Mouse (Mus musculus) heart, embryonic 13.5 days (tissue): ENCODE results near the gene Pdzph1. TPM values are rescaled to one million over a fixed set of nuclear protein-coding genes. Genes with fewer than 3 reads are reported as not detected.
A peak's percentile ranks its signal among the peaks of the same experiment; 100 is the strongest.

Experiments used
- ATAC-seq: fragments of 200-750 bp; cut with Nextera tagmentation; 2 replicates; pipeline ENCODE4 v1.8.0; 2017; ENCODE audit warnings: moderate TSS enrichment; ENCODE audit not compliant: insufficient number of reproducible peaks, low FRiP score, low TSS enrichment; ENCODE audit errors: extremely low read depth
- H3K27ac ChIP-seq: fragments of 300-500 bp; sonication (generic); replicated peaks from 2 replicates; pipeline ENCODE4 v1.5.1; 2015; ENCODE audit warnings: moderate library complexity, mild to moderate bottlenecking, inconsistent platforms
- H3K27me3 ChIP-seq: fragments of 300-500 bp; sonication (generic); replicated peaks from 2 replicates; pipeline ENCODE4 v1.6.1; 2015; ENCODE audit warnings: mild to moderate bottlenecking, inconsistent platforms
- H3K36me3 ChIP-seq: fragments of 300-500 bp; sonication (generic); 2 replicates; pipeline ENCODE4 v1.6.1; 2015; ENCODE audit warnings: mild to moderate bottlenecking, inconsistent platforms
- H3K4me1 ChIP-seq: fragments of 300-500 bp; sonication (generic); 2 replicates; pipeline ENCODE4 v1.6.1; 2015; ENCODE audit warnings: inconsistent platforms
- H3K4me2 ChIP-seq: fragments of 300-500 bp; sonication (generic); 2 replicates; pipeline ENCODE4 v1.6.1; 2015; ENCODE audit warnings: inconsistent platforms, mild to moderate bottlenecking, moderate library complexity
- H3K4me3 ChIP-seq: fragments of 300-500 bp; sonication (generic); 2 replicates; pipeline ENCODE4 v1.5.1; 2015; ENCODE audit warnings: moderate library complexity, mild to moderate bottlenecking, inconsistent platforms
- H3K9ac ChIP-seq: fragments of 300-500 bp; sonication (generic); 2 replicates; pipeline ENCODE4 v1.6.1; 2015; ENCODE audit warnings: inconsistent platforms, mild to moderate bottlenecking, moderate library complexity
- H3K9me3 ChIP-seq: fragments of 300-500 bp; sonication (generic); 2 replicates; pipeline ENCODE4 v1.6.1; 2016; ENCODE audit warnings: inconsistent platforms
- WGBS: fragments of 180-500 bp; shearing (Covaris S2); methylation state at CpG from one replicate; pipeline ENCODE4 v1.1.7; 2015; ENCODE audit warnings: mixed read lengths; 5-methylcytosine and 5-hydroxymethylcytosine counted together
- polyA plus RNA-seq: library from polyadenylated mRNA; unstranded; fragments of >200 nt; fragmentation: Nextera tagmentation; extraction: Ambion mirVana; gene quantifications from 2 replicates; pipeline ENCODE4 v1.2.1, GENCODE M21; 2015

Gene Pdzph1
- polyA plus RNA-seq, 1 experiment from 2014 or later: not detected

GRCm38 (mm10) chr17:58919061-58919460 is 72.1 kb downstream of the Pdzph1 start:
- Histone ChIP-seq H3K4me1 (no peaks in the 10 kb centered on the region), H3K4me2 (peak overlapping the region; percentile 26), H3K4me3 (no peak overlapping the region), H3K9ac (no peak overlapping the region), H3K27me3 (no peaks in the 10 kb centered on the region), H3K36me3 (no peaks in the 10 kb centered on the region), H3K27ac (no peak overlapping the region), H3K9me3 (no peaks in the 10 kb centered on the region)
- WGBS: 9% methylated on average over 8 of the region's 8 CpGs
- no peak for ATAC-seq

- ATAC-seq: no peak
- no peaks in the 10 kb centered on the region for H3K27me3 ChIP-seq
- no peaks in the 10 kb centered on the region for H3K9me3 ChIP-seq
- no peak overlapping the region for H3K4me2 ChIP-seq
- H3K36me3 ChIP-seq: no peaks in the 10 kb centered on the region
- H3K4me3 ChIP-seq: no peak overlapping the region
- WGBS: 64% methylated on average over 3 of the region's 3 CpGs
- no peaks in the 10 kb centered on the region for H3K4me1 ChIP-seq
- H3K27ac ChIP-seq: no peak overlapping the region
- no peak overlapping the region for H3K9ac ChIP-seq
Observed at GRCm38 (mm10) chr17:58918539-58918938, 72.6 kb downstream of the Pdzph1 start.

DNA sequence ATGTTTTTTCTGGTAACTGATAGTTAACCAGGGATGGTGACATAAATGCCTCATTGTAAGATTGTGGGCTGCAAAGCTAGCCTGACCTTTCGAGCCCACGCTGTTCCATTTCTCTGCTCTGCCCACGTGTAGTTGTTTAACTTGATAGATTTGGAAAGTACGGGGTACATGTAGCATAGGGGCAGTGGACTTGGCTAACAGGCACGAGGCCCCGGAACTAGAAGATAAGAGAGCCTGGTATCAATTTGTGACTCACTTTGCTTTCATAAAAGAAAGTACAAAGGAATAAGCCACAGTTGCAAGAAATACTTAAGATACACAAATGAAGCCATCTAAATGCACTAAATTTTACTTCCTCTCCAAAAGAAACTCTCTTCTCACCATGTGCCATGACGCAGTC is 79.6 kb downstream of the Pdzph1 start:
- H3K4me3 ChIP-seq: no peak overlapping the region
- WGBS: 57% methylated on average over 7 of the region's 7 CpGs
- ATAC-seq: no peak
- H3K9me3 ChIP-seq: no peaks in the 10 kb centered on the region
- H3K4me1 ChIP-seq: no peaks in the 10 kb centered on the region
- no peak overlapping the region for H3K27ac ChIP-seq
- no peak overlapping the region for H3K4me2 ChIP-seq
- H3K36me3 ChIP-seq: no peaks in the 10 kb centered on the region
- no peak overlapping the region for H3K9ac ChIP-seq
- no peaks in the 10 kb centered on the region for H3K27me3 ChIP-seq

DNA sequence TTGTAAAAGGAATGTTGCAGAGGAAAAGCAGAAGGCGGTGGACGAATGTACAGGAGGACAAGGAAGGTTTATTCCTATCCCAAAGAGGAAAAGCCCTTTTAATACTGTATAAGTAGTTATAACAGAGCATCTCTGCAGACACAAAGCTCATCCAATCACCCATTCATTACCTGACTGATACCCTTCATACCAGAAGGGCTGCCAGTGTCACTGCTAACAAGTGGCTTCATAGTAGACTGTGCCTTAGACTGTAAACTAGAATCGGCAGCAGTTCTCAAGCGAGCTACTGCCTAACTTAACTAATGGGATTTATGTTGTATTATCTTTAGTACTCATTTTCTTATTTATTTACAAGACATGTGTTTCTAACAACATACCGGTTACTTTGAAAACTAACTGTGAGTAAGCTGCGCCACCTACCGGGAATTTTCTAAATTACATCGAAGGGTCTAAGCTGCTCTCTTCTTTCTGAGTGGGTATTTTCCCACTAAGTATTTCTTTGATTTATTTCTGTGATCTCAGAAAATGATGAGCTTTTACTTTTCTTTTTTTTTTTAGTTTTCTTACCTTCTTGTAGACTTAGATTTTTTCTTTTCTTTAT is 82.0 kb downstream of the Pdzph1 start:
- Histone ChIP-seq H3K9ac (no peak overlapping the region), H3K36me3 (no peaks in the 10 kb centered on the region), H3K27ac (no peak overlapping the region), H3K4me3 (no peak overlapping the region), H3K4me1 (no peaks in the 10 kb centered on the region), H3K4me2 (no peak overlapping the region), H3K27me3 (no peaks in the 10 kb centered on the region), H3K9me3 (no peaks in the 10 kb centered on the region)
- WGBS: 33% methylated on average over 8 of the region's 8 CpGs
- no peak for ATAC-seq

DNA sequence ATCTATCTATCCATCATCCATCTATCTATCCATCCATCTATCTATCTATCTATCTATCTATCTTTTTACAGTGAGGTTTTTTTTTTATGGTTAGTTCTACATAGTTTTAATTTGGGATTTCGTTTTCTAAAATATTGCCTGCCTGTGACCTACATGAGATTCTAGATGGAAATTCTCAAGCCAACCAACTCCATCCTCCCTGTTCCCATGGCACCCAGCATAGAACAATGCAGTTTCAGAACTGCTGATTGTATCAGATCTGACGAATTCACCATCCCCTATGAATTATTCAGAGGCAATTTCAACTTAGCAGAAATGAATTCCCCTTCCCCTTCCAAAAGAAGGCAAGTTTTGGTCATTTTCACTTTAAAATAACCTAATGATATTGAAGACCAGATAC is 85.2 kb downstream of the Pdzph1 start:
- no peaks in the 10 kb centered on the region for H3K9me3 ChIP-seq
- no peaks in the 10 kb centered on the region for H3K27me3 ChIP-seq
- H3K4me2 ChIP-seq: no peak overlapping the region
- no peak overlapping the region for H3K9ac ChIP-seq
- H3K27ac ChIP-seq: no peak overlapping the region
- no peak for ATAC-seq
- 63% methylated on average over 2 of the region's 2 CpGs for WGBS
- no peak overlapping the region for H3K4me3 ChIP-seq
- H3K36me3 ChIP-seq: no peaks in the 10 kb centered on the region
- H3K4me1 ChIP-seq: no peaks in the 10 kb centered on the region

DNA sequence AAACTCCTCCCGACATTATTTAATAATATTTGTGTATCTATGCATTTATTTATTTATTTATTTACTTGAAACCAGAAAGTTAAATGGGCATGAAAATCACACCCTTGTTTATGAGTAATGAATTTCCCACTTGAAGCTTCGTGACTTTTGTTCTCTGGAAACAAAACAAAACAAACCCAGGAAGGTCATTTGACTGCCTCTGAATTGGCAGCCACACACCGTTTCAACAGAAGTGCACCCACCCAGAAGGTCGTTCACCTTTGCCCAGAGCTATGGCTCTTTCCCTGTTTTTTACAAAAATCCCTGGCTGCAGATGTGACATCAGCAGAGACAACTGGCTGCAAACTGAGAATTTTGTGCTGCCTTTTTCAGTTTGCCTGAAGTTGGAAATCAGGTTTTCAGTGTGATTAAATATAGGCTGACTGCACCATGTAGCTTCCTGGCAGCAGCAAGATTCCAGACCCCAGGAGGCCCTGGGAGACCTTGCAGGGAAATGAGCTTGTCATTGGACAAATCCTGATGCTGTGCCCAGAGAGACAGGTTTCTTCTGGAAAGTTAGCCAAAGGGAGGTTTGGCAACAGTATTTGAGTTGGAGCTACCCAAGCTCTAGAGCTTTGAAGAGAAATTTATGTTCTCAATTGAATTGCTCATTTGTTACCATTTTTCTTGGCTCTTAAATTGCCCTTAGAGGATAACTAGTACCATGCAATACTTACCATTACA is 99.5 kb downstream of the Pdzph1 start:
- Histone ChIP-seq H3K9me3 (0 out of 2 replicates have a peak, but pooled peaks cover 4% of the 10 kb centered on the region), H3K4me2 (no peak overlapping the region), H3K27ac (no peak overlapping the region), H3K4me3 (no peak overlapping the region), H3K4me1 (peaks cover 3% of the 10 kb centered on the region; the same call in 1 of the 2 replicates), H3K27me3 (no peaks in the 10 kb centered on the region), H3K9ac (no peak overlapping the region), H3K36me3 (no peaks in the 10 kb centered on the region)
- no peak for ATAC-seq
- 53% methylated on average over 4 of the region's 4 CpGs for WGBS

- no peak for ATAC-seq
- no peak overlapping the region for H3K9ac ChIP-seq
- H3K9me3 ChIP-seq: 0 out of 2 replicates have a peak, but pooled peaks cover 4% of the 10 kb centered on the region
- no peak overlapping the region for H3K4me3 ChIP-seq
- H3K36me3 ChIP-seq: no peaks in the 10 kb centered on the region
- no peak overlapping the region for H3K27ac ChIP-seq
- H3K4me2 ChIP-seq: no peak overlapping the region
- peaks cover 3% of the 10 kb centered on the region; the same call in 1 of the 2 replicates for H3K4me1 ChIP-seq
- 67% methylated on average over 4 of the region's 4 CpGs for WGBS
- no peaks in the 10 kb centered on the region for H3K27me3 ChIP-seq
Observed at GRCm38 (mm10) chr17:58889905-58890645, 101.1 kb downstream of the Pdzph1 start.

GRCm38 (mm10) chr17:58884393-58884792 is 106.8 kb downstream of the Pdzph1 start:
- no peaks in the 10 kb centered on the region for H3K9me3 ChIP-seq
- no peaks in the 10 kb centered on the region for H3K36me3 ChIP-seq
- H3K4me2 ChIP-seq: no peak overlapping the region
- 33% methylated on average over 1 of the region's 1 CpGs for WGBS
- no peaks in the 10 kb centered on the region for H3K27me3 ChIP-seq
- H3K9ac ChIP-seq: no peak overlapping the region
- no peak for ATAC-seq
- no peak overlapping the region for H3K27ac ChIP-seq
- peaks cover 3% of the 10 kb centered on the region; the same call in 1 of the 2 replicates for H3K4me1 ChIP-seq
- no peak overlapping the region for H3K4me3 ChIP-seq

DNA sequence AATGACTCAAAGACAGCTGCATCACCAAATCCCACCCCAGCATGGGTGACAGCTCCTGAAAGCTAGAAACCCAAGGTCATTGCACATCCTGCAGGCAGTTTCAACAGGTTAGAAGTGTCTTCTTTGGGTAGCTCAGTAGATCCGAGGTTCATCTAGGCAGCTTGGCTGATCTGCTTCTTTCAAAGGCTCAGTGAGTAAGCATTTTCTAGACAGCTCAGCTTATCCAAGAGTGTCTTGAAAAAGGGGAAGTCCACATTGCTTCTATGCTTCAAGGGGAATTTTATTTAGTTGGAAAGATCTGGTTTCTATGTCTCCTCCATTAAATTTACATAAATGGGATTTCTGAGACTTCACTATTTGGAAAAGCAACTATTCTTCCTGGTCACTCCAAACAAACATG is 117.8 kb downstream of the Pdzph1 start:
- ATAC-seq: no peak
- Histone ChIP-seq H3K27me3 (no peaks in the 10 kb centered on the region), H3K4me3 (no peak overlapping the region), H3K27ac (no peak overlapping the region), H3K4me1 (no peaks in the 10 kb centered on the region), H3K36me3 (no peaks in the 10 kb centered on the region), H3K9ac (no peak overlapping the region), H3K9me3 (no peaks in the 10 kb centered on the region), H3K4me2 (no peak overlapping the region)
- WGBS: 26% methylated on average over 1 of the region's 1 CpGs

DNA sequence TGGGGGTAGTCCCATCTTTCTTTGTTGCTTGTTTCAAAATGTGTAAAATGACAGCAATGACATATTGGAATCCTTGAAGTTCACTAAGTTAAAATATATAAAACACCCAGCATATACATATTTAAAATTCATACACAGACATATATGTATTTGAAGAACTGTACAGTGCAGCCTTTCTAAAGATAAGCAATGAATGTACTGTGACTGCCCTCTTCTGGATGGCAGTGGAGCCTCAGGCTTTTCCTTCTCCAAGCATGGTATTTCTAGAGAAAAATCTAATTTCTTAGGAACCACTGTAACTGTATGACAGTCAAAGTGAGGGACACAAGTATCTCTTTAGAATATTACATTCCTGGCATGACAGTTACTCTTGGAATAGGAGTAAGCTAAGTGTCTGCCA is 120.4 kb downstream of the Pdzph1 start:
- no peaks in the 10 kb centered on the region for H3K36me3 ChIP-seq
- H3K9me3 ChIP-seq: no peaks in the 10 kb centered on the region
- H3K4me3 ChIP-seq: no peak overlapping the region
- H3K9ac ChIP-seq: no peak overlapping the region
- no peaks in the 10 kb centered on the region for H3K4me1 ChIP-seq
- no peak for ATAC-seq
- no peak overlapping the region for H3K4me2 ChIP-seq
- no peaks in the 10 kb centered on the region for H3K27me3 ChIP-seq
- H3K27ac ChIP-seq: no peak overlapping the region
